12 mouse cellular contexts compared by ENCODE assay signal in the genomic region with DNA sequence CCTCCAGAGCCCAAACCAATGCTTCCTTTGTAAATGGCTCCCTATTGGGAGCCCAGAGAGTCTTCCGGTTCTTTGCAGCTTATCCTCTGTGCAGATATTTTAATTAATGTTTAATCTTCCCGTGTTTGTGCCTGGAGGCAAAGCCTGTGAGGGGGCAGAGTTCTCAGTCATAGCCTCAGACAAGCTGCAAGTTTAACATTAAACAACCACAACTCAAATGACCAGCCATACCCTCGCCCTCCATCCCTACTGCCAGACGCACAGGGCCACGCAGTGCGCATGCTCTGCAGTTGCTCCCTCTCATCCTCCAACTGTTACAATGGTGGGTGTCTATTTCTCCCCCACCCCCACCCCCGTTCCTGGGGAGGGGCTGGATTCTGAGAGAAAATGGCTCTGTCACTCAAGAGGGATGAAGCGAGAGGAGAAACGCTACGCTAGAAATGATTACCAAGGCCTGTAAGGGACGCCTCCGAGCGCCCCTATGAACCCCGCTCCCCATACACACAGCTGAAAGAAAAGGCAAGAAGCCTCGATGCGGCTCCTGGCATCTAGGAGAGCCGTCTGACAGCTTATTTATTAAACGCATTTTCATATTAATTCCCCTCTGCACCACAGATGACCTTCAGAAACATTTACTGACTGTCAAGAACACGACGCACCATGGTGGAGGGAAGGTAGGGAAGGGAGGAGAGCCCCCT.
DNase-seq lines count a peak whose midpoint lies in the region; ATAC-seq and TF ChIP-seq lines count a peak whose summit lies in the region.
"Had no signal": no experiment of that assay in that cellular context is flagged by ENCODE, and none has a peak within 500 bp of the region (broad histone marks: within the 10 kb centered on the region; RNA-seq: fewer than 3 reads in every experiment).

No protein-coding gene starts in this region.

- TF ChIP-seq CTCF in intestine, postnatal 0 days (IDR thresholded peaks at IDR 0.05; ENCODE audit: low read depth) = no peak
- no peak for TF ChIP-seq CTCF in gastrocnemius, adult 2 months (IDR thresholded peaks at IDR 0.05)

- ATAC-seq in intestine, embryonic 15.5 days = peak; percentile 55
- no peak for ATAC-seq in intestine, postnatal 0 days
- peak; percentile 55 for ATAC-seq in hindbrain, embryonic 12.5 days (ENCODE audit: low FRiP score)
- ATAC-seq in kidney, embryonic 15.5 days (replicated peaks; ENCODE audit: low FRiP score) = peak; percentile 84
- no peak for ATAC-seq in midbrain, embryonic 15.5 days (replicated peaks)
- no peak for ATAC-seq in heart, embryonic 12.5 days (ENCODE audit: insufficient number of reproducible peaks, low FRiP score)

- intact Hi-C loops in heart, postnatal 25 days (cut with DNase I) = no loop called here
- intact Hi-C loops in gastrocnemius, adult 2 months (cut with DNase I) = no loop called here

- 67% methylated on average over 20 of the region's 20 CpGs for WGBS in intestine, embryonic 15.5 days
- WGBS in intestine, postnatal 0 days = 58% methylated on average over 20 of the region's 20 CpGs
- WGBS in hindbrain, embryonic 12.5 days = 63% methylated on average over 20 of the region's 20 CpGs
- WGBS in kidney, embryonic 15.5 days = 68% methylated on average over 20 of the region's 20 CpGs
- WGBS in midbrain, embryonic 15.5 days = 53% methylated on average over 20 of the region's 20 CpGs
- 90% methylated on average over 20 of the region's 20 CpGs for WGBS in heart, embryonic 12.5 days

- H3K4me3 ChIP-seq in intestine, embryonic 15.5 days (replicated peaks) = no peak overlapping the region
- H3K4me3 ChIP-seq in intestine, postnatal 0 days (ENCODE audit: low read depth, low read length) = no peak overlapping the region
- no peak overlapping the region for H3K4me3 ChIP-seq in hindbrain, embryonic 12.5 days
- no peak overlapping the region for H3K4me3 ChIP-seq in kidney, embryonic 15.5 days (replicated peaks)
- no peak overlapping the region for H3K4me3 ChIP-seq in midbrain, embryonic 15.5 days
- H3K4me3 ChIP-seq in gastrocnemius, adult 2 months = no peak overlapping the region
- H3K4me3 ChIP-seq in heart, embryonic 12.5 days = no peak overlapping the region
- H3K4me3 ChIP-seq: megakaryocyte, embryonic 14.5 days had no signal

- no peak overlapping the region for H3K4me2 ChIP-seq in intestine, embryonic 15.5 days (replicated peaks)
- no peak overlapping the region for H3K4me2 ChIP-seq in intestine, postnatal 0 days (replicated peaks; ENCODE audit: low read depth)
- H3K4me2 ChIP-seq in hindbrain, embryonic 12.5 days (replicated peaks) = no peak overlapping the region
- H3K4me2 ChIP-seq in kidney, embryonic 15.5 days = peak overlapping the region; percentile 31; the same call in 1 of the 2 replicates
- H3K4me2 ChIP-seq in midbrain, embryonic 15.5 days = no peak overlapping the region
- no peak overlapping the region for H3K4me2 ChIP-seq in heart, embryonic 12.5 days
- H3K4me2 ChIP-seq: lung, embryonic 14.5 days had no signal

- H3K27ac ChIP-seq in intestine, embryonic 15.5 days = no peak overlapping the region
- H3K27ac ChIP-seq in intestine, postnatal 0 days (ENCODE audit: low read depth, low read length) = no peak overlapping the region
- peak overlapping the region; percentile 56 for H3K27ac ChIP-seq in hindbrain, embryonic 12.5 days
- H3K27ac ChIP-seq in kidney, embryonic 15.5 days = peak overlapping the region; percentile 55
- H3K27ac ChIP-seq in midbrain, embryonic 15.5 days = peak overlapping the region; percentile 50
- no peak overlapping the region for H3K27ac ChIP-seq in gastrocnemius, adult 2 months
- no peak overlapping the region for H3K27ac ChIP-seq in heart, embryonic 12.5 days (ENCODE audit: poor library complexity, severe bottlenecking)

- H3K27me3 ChIP-seq in intestine, embryonic 15.5 days (replicated peaks) = no peaks in the 10 kb centered on the region
- no peaks in the 10 kb centered on the region for H3K27me3 ChIP-seq in intestine, postnatal 0 days (replicated peaks; ENCODE audit: control insufficient read depth, insufficient read depth, low read length)
- no peaks in the 10 kb centered on the region for H3K27me3 ChIP-seq in hindbrain, embryonic 12.5 days
- H3K27me3 ChIP-seq in kidney, embryonic 15.5 days = no peaks in the 10 kb centered on the region
- H3K27me3 ChIP-seq in midbrain, embryonic 15.5 days (replicated peaks) = no peaks in the 10 kb centered on the region
- H3K27me3 ChIP-seq in heart, embryonic 12.5 days (replicated peaks) = no peaks in the 10 kb centered on the region
- H3K27me3 ChIP-seq: megakaryocyte, embryonic 14.5 days had no signal

- no peak overlapping the region for H3K9ac ChIP-seq in intestine, embryonic 15.5 days
- H3K9ac ChIP-seq in intestine, postnatal 0 days (ENCODE audit: low read depth, low read length) = no peak overlapping the region
- no peak overlapping the region for H3K9ac ChIP-seq in hindbrain, embryonic 12.5 days
- H3K9ac ChIP-seq in kidney, embryonic 15.5 days = no peak overlapping the region
- no peak overlapping the region for H3K9ac ChIP-seq in midbrain, embryonic 15.5 days
- no peak overlapping the region for H3K9ac ChIP-seq in heart, embryonic 12.5 days
- H3K9ac ChIP-seq: lung, embryonic 14.5 days had no signal

- no peak for DNase-seq in heart, postnatal 25 days (ENCODE audit: low spot score)
- DNase-seq in gastrocnemius, adult 2 months = no peak
- DNase-seq: embryo, embryonic 11 days; heart, postnatal 36 days; lung, embryonic 14.5 days had no signal

- peaks cover 8% of the 10 kb centered on the region for H3K4me1 ChIP-seq in intestine, embryonic 15.5 days (replicated peaks)
- H3K4me1 ChIP-seq in intestine, postnatal 0 days (replicated peaks; ENCODE audit: control insufficient read depth, insufficient read depth, low read length) = 0 out of 2 replicates have a peak, but pooled peaks cover 3% of the 10 kb centered on the region
- H3K4me1 ChIP-seq in hindbrain, embryonic 12.5 days = peaks cover 39% of the 10 kb centered on the region
- peaks cover 23% of the 10 kb centered on the region for H3K4me1 ChIP-seq in kidney, embryonic 15.5 days
- peaks cover 28% of the 10 kb centered on the region for H3K4me1 ChIP-seq in midbrain, embryonic 15.5 days
- H3K4me1 ChIP-seq in heart, embryonic 12.5 days (replicated peaks) = 0 out of 2 replicates have a peak, but pooled peaks cover 3% of the 10 kb centered on the region

- H3K9me3 ChIP-seq in intestine, embryonic 15.5 days = no peaks in the 10 kb centered on the region
- H3K9me3 ChIP-seq in intestine, postnatal 0 days (ENCODE audit: control insufficient read depth) = no peaks in the 10 kb centered on the region
- no peaks in the 10 kb centered on the region for H3K9me3 ChIP-seq in hindbrain, embryonic 12.5 days (replicated peaks)
- H3K9me3 ChIP-seq in kidney, embryonic 15.5 days (replicated peaks) = no peaks in the 10 kb centered on the region
- no peaks in the 10 kb centered on the region for H3K9me3 ChIP-seq in midbrain, embryonic 15.5 days
- no peaks in the 10 kb centered on the region for H3K9me3 ChIP-seq in heart, embryonic 12.5 days (replicated peaks)
- H3K9me3 ChIP-seq: megakaryocyte, embryonic 14.5 days had no signal

- no peaks in the 10 kb centered on the region for H3K36me3 ChIP-seq in intestine, embryonic 15.5 days
- H3K36me3 ChIP-seq in intestine, postnatal 0 days (ENCODE audit: control insufficient read depth, insufficient read depth) = no peaks in the 10 kb centered on the region
- no peaks in the 10 kb centered on the region for H3K36me3 ChIP-seq in hindbrain, embryonic 12.5 days
- H3K36me3 ChIP-seq in kidney, embryonic 15.5 days = 0 out of 2 replicates have a peak, but pooled peaks cover 6% of the 10 kb centered on the region
- H3K36me3 ChIP-seq in midbrain, embryonic 15.5 days (replicated peaks) = no peaks in the 10 kb centered on the region
- no peaks in the 10 kb centered on the region; the same call in 1 of the 2 replicates for H3K36me3 ChIP-seq in heart, embryonic 12.5 days

Comparison
In these comparisons a context has a peak if more than half of its experiments do, and no peak if none do; other contexts are left out.
1. ATAC-seq: peak in intestine, embryonic 15.5 days (single experiment), hindbrain, embryonic 12.5 days (single experiment) and kidney, embryonic 15.5 days (single experiment); none in intestine, postnatal 0 days (single experiment), midbrain, embryonic 15.5 days (single experiment) and heart, embryonic 12.5 days (single experiment).
2. H3K27ac ChIP-seq: peak in hindbrain, embryonic 12.5 days (single experiment), kidney, embryonic 15.5 days (single experiment) and midbrain, embryonic 15.5 days (single experiment); none in intestine, embryonic 15.5 days (single experiment), intestine, postnatal 0 days (single experiment), gastrocnemius, adult 2 months (single experiment) and heart, embryonic 12.5 days (single experiment).